Mouse (Mus musculus) E14TG2a.4 (cell line): Measurements from ENCODE around the gene Klk1b21.
"Not testable (repeated sequence)": the region's sequence is repeated elsewhere in the genome, so short reads cannot be mapped to it uniquely, and the experiment has no call there.

ENCODE experiments used
- H3K27me3 ChIP-seq: 2 replicates; pipeline ENCODE4 v1.6.1; 2014; ENCODE audit warnings: low read length, control low read depth; ENCODE audit not compliant: insufficient read depth
- H3K36me3 ChIP-seq: 2 replicates; pipeline ENCODE4 v1.6.1; 2014; ENCODE audit warnings: low read length, control low read depth; ENCODE audit not compliant: insufficient read depth
- H3K4me1 ChIP-seq: replicated peaks from 2 replicates; pipeline ENCODE4 v1.6.1; 2014; ENCODE audit warnings: low read depth, low read length, control low read depth
- H3K4me3 ChIP-seq: replicated peaks from 2 replicates; pipeline ENCODE4 v1.5.1; 2014; ENCODE audit warnings: mild to moderate bottlenecking, low read length
- H3K9me3 ChIP-seq: 2 replicates; pipeline ENCODE4 v1.6.1; 2014; ENCODE audit warnings: low read length, control low read depth
- CTCF ChIP-seq: conservative IDR thresholded peaks from 2 replicates; pipeline ENCODE4 v1.5.1; 2014; ENCODE audit warnings: low read length
- NANOG ChIP-seq: IDR thresholded peaks from 2 replicates; pipeline ENCODE4 v1.6.1; 2014; ENCODE audit warnings: borderline replicate concordance, low read length, mixed read lengths
- POU5F1 ChIP-seq: IDR thresholded peaks from 2 replicates; pipeline ENCODE4 v1.6.1; 2014; ENCODE audit warnings: low read length, borderline replicate concordance

Gene Klk1b21

DNA sequence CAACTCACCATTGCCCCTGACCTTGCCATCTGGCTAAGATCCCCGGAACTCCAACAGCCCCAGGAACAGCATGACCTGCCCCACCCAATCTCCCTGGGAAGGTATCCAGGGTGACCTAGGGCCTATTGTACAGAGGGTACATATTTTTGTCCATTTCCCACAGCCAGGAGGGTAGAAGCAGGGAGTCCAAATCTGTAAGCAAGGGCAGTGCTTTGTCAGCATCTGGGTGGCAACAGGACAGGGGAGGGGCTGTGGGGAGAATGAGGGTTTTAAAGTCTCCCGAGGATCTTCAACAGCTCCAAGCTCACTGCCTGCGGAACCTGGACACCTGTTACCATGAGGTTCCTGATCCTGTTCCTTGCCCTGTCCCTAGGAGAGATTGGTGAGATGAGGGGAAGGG, at the start of gene Klk1b21:
Klk1b21 (plus strand) TSS at position 301 of the 400 bp plus-strand sequence.
- H3K4me3 ChIP-seq, H3K27me3 ChIP-seq, H3K4me1 ChIP-seq, H3K9me3 ChIP-seq, H3K36me3 ChIP-seq: not testable (repeated sequence)

DNA sequence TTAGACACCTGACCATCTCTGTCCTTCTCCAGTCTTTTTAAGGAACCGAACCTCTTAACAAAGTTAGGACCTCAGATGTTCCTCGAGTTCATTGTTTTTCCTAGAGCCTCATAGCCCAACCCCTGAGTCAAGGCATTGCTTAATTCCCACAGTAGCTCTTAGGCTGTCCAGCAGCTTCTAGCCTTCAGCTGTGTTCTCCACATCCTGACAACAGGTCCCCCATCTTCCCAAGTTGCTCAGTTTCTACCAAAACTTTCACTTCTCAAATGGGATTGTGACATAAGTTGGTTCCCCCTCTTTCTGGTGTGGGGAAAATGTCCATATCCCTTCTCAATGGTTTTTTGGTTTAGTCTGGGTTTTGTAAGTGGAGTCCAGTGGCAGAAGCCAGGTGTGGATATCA, 30.0 kb upstream of the Klk1b21 start:
- H3K9me3 ChIP-seq = peaks cover 16% of the 10 kb centered on the region
- H3K36me3 ChIP-seq = no peaks in the 10 kb centered on the region
- H3K27me3 ChIP-seq = no peaks in the 10 kb centered on the region
- no peak overlapping the region for H3K4me3 ChIP-seq
- no peaks in the 10 kb centered on the region for H3K4me1 ChIP-seq
- TF ChIP-seq CTCF (no peak), NANOG (no peak), POU5F1 (no peak)

DNA sequence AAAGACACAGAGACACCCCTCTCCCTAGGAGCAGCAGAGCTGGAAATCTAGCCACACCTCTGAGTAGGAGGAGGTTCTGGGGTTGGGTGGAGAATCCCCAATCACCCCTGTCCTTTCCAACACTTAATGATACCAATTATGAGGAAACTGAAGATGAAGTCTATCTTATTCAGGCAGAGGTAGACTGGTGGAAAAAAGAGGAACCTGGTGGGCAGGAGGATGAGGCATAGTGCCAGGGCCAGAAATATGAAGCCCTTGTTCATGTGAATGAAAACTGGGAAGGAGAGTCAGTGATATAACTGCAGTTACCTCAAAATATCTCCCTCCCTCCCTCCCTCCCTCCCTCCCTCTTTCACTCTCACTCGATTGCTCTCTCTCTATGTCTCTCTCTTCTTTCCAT, 24.4 kb upstream of the Klk1b21 start:
- Histone ChIP-seq H3K4me1 (no peaks in the 10 kb centered on the region), H3K9me3 (peaks cover 38% of the 10 kb centered on the region), H3K4me3 (no peak overlapping the region), H3K27me3 (no peaks in the 10 kb centered on the region), H3K36me3 (no peaks in the 10 kb centered on the region)
- TF ChIP-seq CTCF (no peak), NANOG (no peak), POU5F1 (no peak)

DNA sequence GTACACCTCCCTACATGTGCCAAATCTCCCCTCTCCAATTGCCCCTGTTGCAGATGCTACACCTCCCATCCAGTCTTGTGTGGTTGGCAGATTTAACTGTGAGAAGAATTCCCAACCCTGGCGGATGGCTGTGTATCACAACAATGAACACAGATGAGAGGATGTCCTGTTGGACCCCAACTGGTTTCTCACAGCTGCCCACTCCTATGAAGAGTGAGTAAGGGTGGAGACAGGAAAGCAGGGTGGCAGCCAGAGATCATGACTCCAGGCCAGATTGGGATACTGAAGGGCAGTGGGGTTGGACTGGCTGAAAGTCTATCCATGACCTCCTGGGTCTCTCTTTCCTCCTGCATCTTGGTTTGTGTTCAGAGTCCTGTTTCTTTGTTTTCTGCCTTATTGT, 6.0 kb upstream of the Klk1b21 start:
- no peaks in the 10 kb centered on the region for H3K9me3 ChIP-seq
- H3K27me3 ChIP-seq = no peaks in the 10 kb centered on the region
- TF ChIP-seq NANOG (no peak), POU5F1 (no peak), CTCF (no peak)
- H3K36me3 ChIP-seq = no peaks in the 10 kb centered on the region
- no peaks in the 10 kb centered on the region for H3K4me1 ChIP-seq
- no peak overlapping the region for H3K4me3 ChIP-seq

DNA sequence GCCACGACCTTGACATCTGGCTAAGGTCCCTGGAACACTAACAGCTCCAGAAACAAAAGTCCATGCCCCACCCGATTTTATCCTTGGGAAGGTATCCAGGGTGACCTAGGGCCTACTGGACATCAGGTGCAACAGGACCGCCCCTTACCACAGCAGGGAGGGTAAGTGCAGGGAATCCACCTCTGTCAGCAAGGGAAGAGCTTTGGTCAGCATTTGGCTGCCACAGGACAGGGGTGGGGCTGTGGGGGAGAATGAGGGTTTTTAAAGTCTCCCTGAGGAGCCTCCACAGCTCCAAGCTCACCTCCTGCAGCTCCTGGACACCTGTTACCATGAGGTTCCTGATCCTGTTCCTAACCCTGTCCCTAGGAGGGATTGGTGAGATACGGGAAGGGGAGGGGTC, 10.2 kb downstream of the Klk1b21 start, which contains the start of gene Klk1b22:
Klk1b22 (plus strand) TSS at position 301 of the 400 bp plus-strand sequence.
- TF ChIP-seq POU5F1 (no peak), NANOG (no peak), CTCF (no peak)

DNA sequence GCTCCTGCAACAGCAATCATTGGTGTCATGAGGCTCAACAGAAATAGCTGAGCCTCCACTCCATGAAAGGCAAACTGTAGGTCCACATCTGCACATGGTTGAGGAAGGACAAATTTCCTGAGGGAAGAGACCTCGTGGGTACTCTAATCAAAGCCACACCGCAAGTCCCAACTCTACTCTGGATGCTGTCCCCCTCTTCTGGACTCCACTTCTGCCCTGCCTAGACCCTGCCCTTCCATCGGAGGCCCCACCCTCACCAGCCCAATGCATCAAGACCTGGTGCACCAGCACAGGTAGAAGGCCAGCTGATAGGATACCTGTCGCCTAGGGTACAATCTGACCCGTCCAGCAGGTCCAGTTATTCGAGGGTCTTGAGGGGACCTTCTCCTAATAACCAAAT, 21.3 kb downstream of the Klk1b21 start:
- Histone ChIP-seq H3K27me3 (no peaks in the 10 kb centered on the region), H3K4me3 (no peak overlapping the region), H3K4me1 (no peaks in the 10 kb centered on the region), H3K36me3 (no peaks in the 10 kb centered on the region), H3K9me3 (peaks cover 18% of the 10 kb centered on the region)
- TF ChIP-seq NANOG (no peak), CTCF (no peak), POU5F1 (no peak)

More for the DNA sequence above, 10.2 kb downstream of the Klk1b21 start, which contains the start of gene Klk1b22:
- no peaks in the 10 kb centered on the region for H3K36me3 ChIP-seq
- no peak within 1 kb of the TSS for H3K4me3 ChIP-seq
- H3K9me3 ChIP-seq = peaks cover 7% of the 10 kb centered on the region
- H3K4me1 ChIP-seq = peaks cover 4% of the 10 kb centered on the region
- no peaks in the 10 kb centered on the region for H3K27me3 ChIP-seq

DNA sequence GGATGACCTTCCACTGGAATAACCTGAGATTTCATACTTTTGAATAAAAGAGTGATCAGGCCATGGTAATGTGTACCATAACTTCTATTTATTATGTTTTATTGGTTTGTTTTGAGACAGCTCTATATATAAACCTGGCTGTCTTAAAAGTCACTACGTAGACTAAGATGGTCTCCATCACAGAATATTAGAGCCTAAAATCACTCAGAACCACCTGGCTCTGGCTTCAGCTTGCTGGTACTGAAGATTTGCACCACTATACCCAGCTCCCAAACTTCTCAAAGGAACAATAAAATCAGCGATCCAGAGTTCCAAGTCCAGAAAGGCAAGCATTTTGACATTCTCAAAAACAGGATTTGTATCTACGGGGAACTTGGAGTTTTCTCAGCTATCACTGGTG, 34.3 kb downstream of the Klk1b21 start, which contains the start of gene Klk1b16:
Klk1b16 (plus strand) TSS at position 301 of the 400 bp plus-strand sequence.
- H3K9me3 ChIP-seq = no peaks in the 10 kb centered on the region
- H3K4me1 ChIP-seq = no peaks in the 10 kb centered on the region
- H3K27me3 ChIP-seq = no peaks in the 10 kb centered on the region
- no peak within 1 kb of the TSS for H3K4me3 ChIP-seq
- H3K36me3 ChIP-seq = no peaks in the 10 kb centered on the region
- TF ChIP-seq POU5F1 = no peak
- no peak for TF ChIP-seq NANOG
- TF ChIP-seq CTCF = no peak
